Mouse (Mus musculus): ENCODE data around the gene Polr2m.

- TF ChIP-seq CTCF (IDR thresholded peaks at IDR 0.05; ENCODE audit: low read depth, low read length) = peak; percentile 41; the same call in 1 of the 2 replicates
- no peak for TF ChIP-seq POLR2A (IDR thresholded peaks at IDR 0.05; ENCODE audit: borderline replicate concordance, low read depth, low read length)
These were observed 38.2 kb downstream of the Polr2m start for GRCm38 (mm10) chr9:71447573-71447972.

All from bone marrow macrophage, adult 2 months (primary cell).